8 mouse cellular contexts compared by ENCODE assay signal in genomic region chr17:73918944-73919381, GRCm38 (mm10). TPM values are rescaled to one million over a fixed set of nuclear protein-coding genes. Genes with fewer than 3 reads are reported as not detected.
DNase-seq lines count a peak whose midpoint lies in the region; ATAC-seq and TF ChIP-seq lines count a peak whose summit lies in the region.

No protein-coding gene starts in this region.

- H3K4me3 ChIP-seq in embryonic facial prominence, embryonic 14.5 days (ENCODE audit: low read depth, low read length), result no peak overlapping the region
- no peak overlapping the region for H3K4me3 ChIP-seq in embryonic facial prominence, embryonic 10.5 days
- no peak overlapping the region for H3K4me3 ChIP-seq in CH12.LX (replicated peaks in 1 of 3; ENCODE audit: low read depth in 2 of 3, low read length in 2 of 3, poor library complexity in 1 of 3)
- H3K4me3 ChIP-seq in kidney, embryonic 16.5 days (ENCODE audit: low read length), result no peak overlapping the region

- no peaks in the 10 kb centered on the region for H3K79me2 ChIP-seq in CH12.LX (replicated peaks; ENCODE audit: control insufficient read depth, extremely low read depth, insufficient read depth, poor library complexity, severe bottlenecking)

- no peak overlapping the region for H3K9ac ChIP-seq in embryonic facial prominence, embryonic 14.5 days (ENCODE audit: low read depth, low read length)
- no peak overlapping the region for H3K9ac ChIP-seq in CH12.LX (ENCODE audit: insufficient read depth, low read depth)
- no peak overlapping the region for H3K9ac ChIP-seq in kidney, embryonic 16.5 days (replicated peaks; ENCODE audit: low read length)

- no peak overlapping the region for H3K4me2 ChIP-seq in embryonic facial prominence, embryonic 14.5 days (ENCODE audit: low read depth, low read length)
- no peak overlapping the region for H3K4me2 ChIP-seq in CH12.LX (ENCODE audit: insufficient read depth, low read depth, poor library complexity, severe bottlenecking)
- H3K4me2 ChIP-seq in kidney, embryonic 16.5 days (replicated peaks; ENCODE audit: low read depth, low read length), result no peak overlapping the region

- TF ChIP-seq POLR2A in CH12.LX (IDR thresholded peaks at IDR 0.05; ENCODE audit: low read depth, low read length), result no peak

- H3K4me1 ChIP-seq in embryonic facial prominence, embryonic 14.5 days (ENCODE audit: control insufficient read depth, insufficient read depth, low read length), result no peaks in the 10 kb centered on the region
- no peaks in the 10 kb centered on the region for H3K4me1 ChIP-seq in embryonic facial prominence, embryonic 10.5 days
- peaks cover 5 to 16% of the 10 kb centered on the region in 2 experiments for H3K4me1 ChIP-seq in CH12.LX (ENCODE audit: control insufficient read depth in 1 of 2, insufficient read depth in 2 of 2)
- H3K4me1 ChIP-seq in kidney, embryonic 16.5 days (ENCODE audit: insufficient read depth, low read length), result 0 out of 2 replicates have a peak, but pooled peaks cover 3% of the 10 kb centered on the region

- dilution Hi-C loops in CH12.LX (cut with MboI; ENCODE audit: extremely low pct_ligation_motif_present, extremely low pct_unique_long_range_greater_than_20kb, low sequenced_read_pairs), result no loop called here

- H3K36me3 ChIP-seq in embryonic facial prominence, embryonic 14.5 days (ENCODE audit: control insufficient read depth, insufficient read depth, low read length), result no peaks in the 10 kb centered on the region
- no peaks in the 10 kb centered on the region for H3K36me3 ChIP-seq in embryonic facial prominence, embryonic 10.5 days (replicated peaks)
- H3K36me3 ChIP-seq in CH12.LX (replicated peaks in 1 of 2; ENCODE audit: control insufficient read depth in 1 of 2, insufficient read depth in 1 of 2, low read length in 1 of 2), result no peaks in the 10 kb centered on the region
- H3K36me3 ChIP-seq in kidney, embryonic 16.5 days (ENCODE audit: insufficient read depth, low read length), result no peaks in the 10 kb centered on the region

- WGBS in embryonic facial prominence, embryonic 14.5 days, result 63% methylated on average over 7 of the region's 7 CpGs
- 80% methylated on average over 7 of the region's 7 CpGs for WGBS in embryonic facial prominence, embryonic 10.5 days
- WGBS in kidney, embryonic 16.5 days, result 21% methylated on average over 7 of the region's 7 CpGs

- H3K27ac ChIP-seq in embryonic facial prominence, embryonic 14.5 days (replicated peaks; ENCODE audit: low read depth, low read length), result no peak overlapping the region
- H3K27ac ChIP-seq in embryonic facial prominence, embryonic 10.5 days (replicated peaks), result no peak overlapping the region
- H3K27ac ChIP-seq in CH12.LX (ENCODE audit: insufficient read depth, low read depth), result no peak overlapping the region
- H3K27ac ChIP-seq in kidney, embryonic 16.5 days (ENCODE audit: low read length), result 0 out of 2 replicates have a peak overlapping the region, but pooled peaks have one; percentile 7

- TF ChIP-seq RAD21 in CH12.LX (IDR thresholded peaks at IDR 0.05; ENCODE audit: low read depth, low read length), result no peak

- no peaks in the 10 kb centered on the region for H3K27me3 ChIP-seq in embryonic facial prominence, embryonic 14.5 days (replicated peaks; ENCODE audit: control insufficient read depth, insufficient read depth, low read length)
- H3K27me3 ChIP-seq in embryonic facial prominence, embryonic 10.5 days (replicated peaks; ENCODE audit: low read depth, poor library complexity, severe bottlenecking), result no peaks in the 10 kb centered on the region
- no peaks in the 10 kb centered on the region for H3K27me3 ChIP-seq in CH12.LX (replicated peaks)
- no peaks in the 10 kb centered on the region for H3K27me3 ChIP-seq in kidney, embryonic 16.5 days (ENCODE audit: insufficient read depth, low read length)

- no peaks in the 10 kb centered on the region for H3K9me3 ChIP-seq in embryonic facial prominence, embryonic 14.5 days (ENCODE audit: control insufficient read depth, low read length)
- no peaks in the 10 kb centered on the region for H3K9me3 ChIP-seq in embryonic facial prominence, embryonic 10.5 days
- H3K9me3 ChIP-seq in CH12.LX (replicated peaks; ENCODE audit: low read length), result no peaks in the 10 kb centered on the region
- H3K9me3 ChIP-seq in kidney, embryonic 16.5 days (ENCODE audit: low read length), result no peaks in the 10 kb centered on the region

- no peak for DNase-seq in embryonic facial prominence, embryonic 14.5 days (ENCODE audit: low spot score)
- DNase-seq in embryonic facial prominence, embryonic 10.5 days (ENCODE audit: low spot score), result no peak
- DNase-seq in CH12.LX (ENCODE audit: extremely low read depth), result peak; percentile 9
- no peak for DNase-seq in layer of hippocampus, postnatal 10 days (ENCODE audit: low spot score in 2 of 2)
- no peak for DNase-seq in Muller cell, postnatal 12 days (ENCODE audit: inconsistent ontology term)
- no peak for DNase-seq in left cerebral cortex, adult 8-10 months (ENCODE audit: low spot score in 2 of 2)

- no peak for TF ChIP-seq EP300 in CH12.LX (IDR thresholded peaks at IDR 0.05; ENCODE audit: low read length)

- 0 out of 2 replicates have a peak, but pooled peaks have one; percentile 37 for ATAC-seq in embryonic facial prominence, embryonic 14.5 days (ENCODE audit: low read depth)
- 0 out of 2 replicates have a peak, but pooled peaks have one; percentile 22 for ATAC-seq in common myeloid progenitor, adult 5-6 weeks (replicated peaks; ENCODE audit: low read depth, poor library complexity, severe bottlenecking)
- ATAC-seq in kidney, embryonic 16.5 days (ENCODE audit: low FRiP score, low TSS enrichment), result peak; percentile 70

- TF ChIP-seq CTCF in CH12.LX (conservative IDR thresholded peaks at IDR 0.05 in 1 of 2, IDR thresholded peaks at IDR 0.05 in 1 of 2; ENCODE audit: low read depth in 2 of 2, low read length in 2 of 2), result no peak

- in situ Hi-C loops in CH12.LX (cut with MboI; ENCODE audit: low pct_ligation_motif_present, low pct_unique_long_range_greater_than_20kb, low sequenced_read_pairs), result no loop called here

TF ChIP-seq in CH12.LX, 34 proteins besides CTCF, POLR2A, EP300 and RAD21:
- TF ChIP-seq KAT2A (IDR thresholded peaks at IDR 0.05; ENCODE audit: insufficient replicate concordance, low read length) (no peak), CHD2 (IDR thresholded peaks at IDR 0.05; ENCODE audit: low read length) (no peak), SMC3 (IDR thresholded peaks at IDR 0.05; ENCODE audit: low read depth, low read length) (no peak), PAX5 (IDR thresholded peaks at IDR 0.05; ENCODE audit: low read length) (no peak), MXI1 (IDR thresholded peaks at IDR 0.05; ENCODE audit: low read depth, low read length) (no peak), NRF1 (IDR thresholded peaks at IDR 0.05; ENCODE audit: low read depth, low read length) (no peak), NELFE (IDR thresholded peaks at IDR 0.05; ENCODE audit: low read depth, low read length) (no peak), MAFK (IDR thresholded peaks at IDR 0.05; ENCODE audit: insufficient replicate concordance, low read length) (no peak), POLR2AphosphoS2 (IDR thresholded peaks at IDR 0.05; ENCODE audit: low read depth, low read length) (no peak), IRF4 (IDR thresholded peaks at IDR 0.05; ENCODE audit: low read depth, low read length) (no peak), USF2 (conservative IDR thresholded peaks at IDR 0.05; ENCODE audit: low read depth, low read length) (no peak), ELF1 (IDR thresholded peaks at IDR 0.05; ENCODE audit: low read depth, low read length) (no peak), TCF12 (IDR thresholded peaks at IDR 0.05; ENCODE audit: low read depth, low read length) (no peak), GABPA (IDR thresholded peaks at IDR 0.05; ENCODE audit: insufficient replicate concordance, low read depth, low read length) (no peak), UBTF (IDR thresholded peaks at IDR 0.05; ENCODE audit: low read depth, low read length) (no peak), ETS1 (conservative IDR thresholded peaks at IDR 0.05; ENCODE audit: low read depth, low read length) (no peak), ZNF384 (IDR thresholded peaks at IDR 0.05; ENCODE audit: low read depth, low read length) (no peak), ZKSCAN1 (IDR thresholded peaks at IDR 0.05; ENCODE audit: borderline replicate concordance, low read depth, low read length) (no peak), SIN3A (IDR thresholded peaks at IDR 0.05; ENCODE audit: low read length) (no peak), HCFC1 (IDR thresholded peaks at IDR 0.05; ENCODE audit: low read depth, low read length) (no peak)
TF ChIP-seq in CH12.LX: peak in this region for 0.

RNA-seq across cellular contexts. Expression of gene Xdh, which starts 31.0 kb away (rescaled TPM):
- polyA plus RNA-seq in embryonic facial prominence, embryonic 14.5 days (2014; fragmentation: Nextera tagmentation; extraction: Ambion mirVana), result 2.5 TPM in 2 replicates
- polyA plus RNA-seq in embryonic facial prominence, embryonic 10.5 days (2016; fragmentation: Nextera tagmentation; extraction: Ambion mirVana), result 0.06 and 0.26 TPM in 2 replicates
- 0.04 and 0.17 TPM in 2 replicates for total RNA-seq in CH12.LX (2012; rRNA removed)
- not detected in 2 replicates for total RNA-seq in CH12.LX (2014; rRNA removed)
- polyA plus RNA-seq in CH12.LX (2012; ENCODE audit: insufficient read length, low read depth), result not detected in 2 replicates
- 5.1 and 9.1 TPM in 2 replicates for total RNA-seq in common myeloid progenitor, adult 5-6 weeks (2017)
- 1.5 and 2.3 TPM in 2 replicates for polyA plus RNA-seq in kidney, embryonic 16.5 days (2015; fragmentation: Nextera tagmentation; extraction: Ambion mirVana)
- under 1 TPM; 0.49 to 0.82 TPM for total RNA-seq in layer of hippocampus, postnatal 10 days (2021)
- 10 to 100 TPM; 22.8 to 25.2 (median 24.1) TPM for total RNA-seq in left cerebral cortex, adult 8-10 months (2022)
